Mouse (Mus musculus): ENCODE measurements around the gene Dynlrb1. TPM values are rescaled to one million over a fixed set of nuclear protein-coding genes. Genes with fewer than 3 reads are reported as not detected.

The Dynlrb1 gene
- total and polyA plus RNA-seq, 3 experiments = 193 to 329 TPM; not detected in 1

DNA sequence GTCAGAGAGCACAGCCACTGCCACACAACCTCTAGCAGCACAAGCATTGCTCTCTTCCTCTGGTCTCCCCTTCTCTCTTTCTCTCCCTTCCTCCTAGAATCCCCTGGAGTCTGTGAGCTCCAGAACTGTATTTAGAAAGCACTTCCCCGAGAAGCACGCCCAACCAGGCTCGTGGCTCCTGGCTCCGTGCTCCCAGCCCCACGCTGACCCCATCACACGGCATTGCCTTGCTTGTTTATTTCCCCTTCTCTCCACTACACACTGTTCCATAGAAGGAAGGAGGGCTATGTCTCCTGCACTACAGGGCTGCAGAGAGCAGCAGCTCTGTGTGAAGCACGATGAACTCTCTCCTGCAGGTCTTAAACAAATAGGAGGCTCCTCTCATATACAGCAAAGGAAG, 48.3 kb downstream of the Dynlrb1 start:
- Histone ChIP-seq H3K9me3 (replicated peaks; ENCODE audit: insufficient read depth, low read length) (no peaks in the 10 kb centered on the region), H3K36me3 (ENCODE audit: control insufficient read depth in 1 of 2, insufficient read depth in 2 of 2, low read length in 2 of 2) (peaks cover 0 to 1% of the 10 kb centered on the region in 2 experiments; a peak in 2 of 4 replicates), H3K79me2 (ENCODE audit: control insufficient read depth, insufficient read depth, low read length, poor library complexity) (no peaks in the 10 kb centered on the region), H3K27ac (ENCODE audit: control insufficient read depth, low read depth, low read length) (no peak overlapping the region), H3K9ac (ENCODE audit: control insufficient read depth, low read depth, low read length, poor library complexity, severe bottlenecking) (no peak overlapping the region), H3K27me3 (ENCODE audit: control insufficient read depth in 1 of 2, insufficient read depth in 2 of 2, low read length in 2 of 2) (no peaks in the 10 kb centered on the region), H3K4me1 (ENCODE audit: control insufficient read depth in 1 of 2, insufficient read depth in 2 of 2, low read length in 2 of 2) (no peaks in the 10 kb centered on the region), H3K4me3 (ENCODE audit: control insufficient read depth in 1 of 2, insufficient read depth in 1 of 2, low read depth in 2 of 2, low read length in 2 of 2) (no peak overlapping the region)
- no peak for DNase-seq (ENCODE audit: low read depth, low spot score)
- no peak for TF ChIP-seq POLR2A (IDR thresholded peaks at IDR 0.05; ENCODE audit: control insufficient read depth in 1 of 2, insufficient read depth in 1 of 2, low read depth in 1 of 2, low read length in 2 of 2, poor library complexity in 1 of 2)
- no peak for TF ChIP-seq MAX (IDR thresholded peaks at IDR 0.05; ENCODE audit: low read length)
- no peak for TF ChIP-seq KAT2A (conservative IDR thresholded peaks at IDR 0.05; ENCODE audit: low read depth, low read length)
- no peak for TF ChIP-seq MXI1 (IDR thresholded peaks at IDR 0.05; ENCODE audit: low read depth, low read length)
- no peak for TF ChIP-seq RCOR1 (IDR thresholded peaks at IDR 0.05; ENCODE audit: low read depth, low read length)
- no peak for TF ChIP-seq ZMIZ1 (IDR thresholded peaks at IDR 0.05; ENCODE audit: low read depth, low read length)
- TF ChIP-seq BHLHE40 (IDR thresholded peaks at IDR 0.05; ENCODE audit: borderline replicate concordance, low read depth, low read length) = no peak
- no peak for TF ChIP-seq MYC (IDR thresholded peaks at IDR 0.05; ENCODE audit: low read depth, low read length)
- TF ChIP-seq NRF1 (IDR thresholded peaks at IDR 0.05; ENCODE audit: insufficient read depth, low read depth, low read length, poor library complexity, severe bottlenecking) = no peak
- TF ChIP-seq MAFK (IDR thresholded peaks at IDR 0.05; ENCODE audit: borderline replicate concordance, low read depth, low read length) = no peak
- no peak for TF ChIP-seq UBTF (IDR thresholded peaks at IDR 0.05; ENCODE audit: borderline replicate concordance, insufficient read depth, low read depth, low read length)
- no peak for TF ChIP-seq EP300 (IDR thresholded peaks at IDR 0.05; ENCODE audit: low read depth in 1 of 2, low read length in 2 of 2)
- no peak for TF ChIP-seq CHD1 (IDR thresholded peaks at IDR 0.05; ENCODE audit: low read depth, low read length)
- TF ChIP-seq USF2 (IDR thresholded peaks at IDR 0.05; ENCODE audit: borderline replicate concordance in 1 of 2, insufficient read depth in 1 of 2, low read depth in 1 of 2, low read length in 2 of 2) = no peak
- no peak for TF ChIP-seq ZKSCAN1 (IDR thresholded peaks at IDR 0.05; ENCODE audit: low read depth, low read length)
- TF ChIP-seq MAZ (IDR thresholded peaks at IDR 0.05; ENCODE audit: low read depth, low read length) = no peak
- no peak for TF ChIP-seq NELFE (IDR thresholded peaks at IDR 0.05; ENCODE audit: low read depth, low read length)
- no peak for TF ChIP-seq ELF1 (IDR thresholded peaks at IDR 0.05; ENCODE audit: low read depth, low read length)

DNA sequence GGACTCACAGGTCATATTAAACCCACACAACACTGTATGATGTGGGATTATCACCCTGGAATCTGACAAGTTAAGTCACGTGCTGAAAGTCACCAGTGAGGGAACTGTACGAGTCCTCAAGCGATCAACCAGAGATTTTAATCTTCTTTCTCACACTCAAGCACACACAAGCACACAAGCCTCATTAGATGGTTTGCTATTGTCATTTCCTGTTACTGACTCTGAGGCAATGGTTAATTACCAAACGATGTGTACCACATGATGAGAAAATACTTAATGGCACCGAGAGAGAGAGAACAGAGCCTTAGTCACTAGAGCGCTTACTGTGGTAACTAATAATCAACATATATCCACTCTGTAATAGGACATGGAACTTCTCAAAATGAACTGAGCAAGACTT, 49.4 kb downstream of the Dynlrb1 start:
- Histone ChIP-seq H3K9me3 (replicated peaks; ENCODE audit: insufficient read depth, low read length) (no peaks in the 10 kb centered on the region), H3K4me1 (ENCODE audit: control insufficient read depth in 1 of 2, insufficient read depth in 2 of 2, low read length in 2 of 2) (no peaks in the 10 kb centered on the region), H3K9ac (ENCODE audit: control insufficient read depth, low read depth, low read length, poor library complexity, severe bottlenecking) (no peak overlapping the region), H3K4me3 (ENCODE audit: control insufficient read depth in 1 of 2, insufficient read depth in 1 of 2, low read depth in 2 of 2, low read length in 2 of 2) (no peak overlapping the region), H3K27ac (ENCODE audit: control insufficient read depth, low read depth, low read length) (no peak overlapping the region), H3K27me3 (ENCODE audit: control insufficient read depth in 1 of 2, insufficient read depth in 2 of 2, low read length in 2 of 2) (no peaks in the 10 kb centered on the region), H3K79me2 (ENCODE audit: control insufficient read depth, insufficient read depth, low read length, poor library complexity) (no peaks in the 10 kb centered on the region), H3K36me3 (ENCODE audit: control insufficient read depth in 1 of 2, insufficient read depth in 2 of 2, low read length in 2 of 2) (peaks cover 0 to 1% of the 10 kb centered on the region in 2 experiments; a peak in 2 of 4 replicates)
- no peak for DNase-seq (ENCODE audit: low read depth, low spot score)
- no peak for TF ChIP-seq GATA1 (IDR thresholded peaks at IDR 0.05; ENCODE audit: low read depth, low read length)
- TF ChIP-seq JUND (IDR thresholded peaks at IDR 0.05; ENCODE audit: low read depth, low read length) = no peak
- no peak for TF ChIP-seq CHD1 (IDR thresholded peaks at IDR 0.05; ENCODE audit: low read depth, low read length)
- no peak for TF ChIP-seq RCOR1 (IDR thresholded peaks at IDR 0.05; ENCODE audit: low read depth, low read length)
- no peak for TF ChIP-seq CTCF (IDR thresholded peaks at IDR 0.05 in 2 of 3, conservative IDR thresholded peaks at IDR 0.05 in 1 of 3; ENCODE audit: control insufficient read depth in 1 of 3, insufficient read depth in 1 of 3, low read depth in 2 of 3, low read length in 3 of 3, poor library complexity in 1 of 3, severe bottlenecking in 1 of 3)
- no peak for TF ChIP-seq MAX (IDR thresholded peaks at IDR 0.05; ENCODE audit: low read length)
- TF ChIP-seq MYC (IDR thresholded peaks at IDR 0.05; ENCODE audit: low read depth, low read length) = no peak
- TF ChIP-seq HCFC1 (IDR thresholded peaks at IDR 0.05; ENCODE audit: low read depth, low read length) = no peak
- TF ChIP-seq MYB (IDR thresholded peaks at IDR 0.05; ENCODE audit: low read depth, low read length) = no peak
- no peak for TF ChIP-seq TCF12 (IDR thresholded peaks at IDR 0.05; ENCODE audit: low read depth, low read length)
- no peak for TF ChIP-seq POLR2AphosphoS5 (IDR thresholded peaks at IDR 0.05; ENCODE audit: borderline replicate concordance, low read depth, low read length)
- no peak for TF ChIP-seq RAD21 (IDR thresholded peaks at IDR 0.05; ENCODE audit: low read depth, low read length)
- no peak for TF ChIP-seq NRF1 (IDR thresholded peaks at IDR 0.05; ENCODE audit: insufficient read depth, low read depth, low read length, poor library complexity, severe bottlenecking)
